Mouse (Mus musculus): ENCODE results near the gene Ssh1.

The Ssh1 gene

DNA sequence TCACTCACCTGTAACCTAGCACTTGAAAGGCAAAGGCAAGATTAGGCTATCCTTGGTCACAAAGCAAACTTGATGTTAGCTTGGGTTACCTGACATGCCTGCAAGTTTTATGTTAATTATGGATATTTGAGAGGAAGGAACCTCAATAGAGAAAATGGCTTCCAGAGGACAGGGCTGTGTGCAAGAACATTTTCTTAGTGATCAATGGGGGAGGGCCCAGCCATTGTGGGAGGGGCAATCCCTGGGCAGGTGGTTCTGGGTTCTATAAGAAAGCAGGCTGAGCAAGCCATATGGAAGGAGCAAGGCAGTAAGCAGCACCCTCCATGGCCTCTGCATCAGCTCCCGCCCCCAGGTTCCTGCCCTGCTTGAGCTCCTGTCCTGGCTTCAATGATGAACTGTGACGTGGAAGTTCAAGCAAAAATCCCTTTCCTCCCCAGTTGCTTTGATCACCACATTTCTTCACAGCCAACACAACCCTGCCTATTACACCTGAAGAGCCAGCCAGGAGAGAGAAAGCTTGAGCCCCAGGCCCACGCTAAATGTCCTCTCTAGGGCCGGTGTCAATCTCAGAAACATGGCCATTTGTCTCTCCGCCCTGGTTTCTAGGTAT, 105.4 kb downstream of the Ssh1 start:
- no peak for DNase-seq

DNA sequence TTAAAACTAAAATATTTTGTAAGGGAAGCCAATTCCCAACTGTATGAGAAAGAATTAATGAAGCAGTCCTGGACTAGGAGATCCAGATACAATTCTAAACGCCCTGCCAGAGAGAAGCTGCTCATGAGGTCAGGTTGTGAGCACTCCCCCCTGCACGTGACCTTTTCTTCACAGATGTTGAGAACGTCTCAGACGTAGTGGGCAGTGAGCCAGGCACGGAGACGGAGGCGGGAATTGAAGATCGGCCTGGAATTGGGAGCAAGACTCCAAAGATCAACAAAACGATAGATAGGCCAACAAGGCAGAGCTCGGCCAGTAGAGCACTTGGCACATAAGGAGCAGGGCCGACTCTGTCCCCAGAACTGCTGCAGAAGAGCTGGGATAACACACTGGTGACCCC, 106.6 kb downstream of the Ssh1 start:
- peak; percentile 76 to 82 for DNase-seq

All from kidney, postnatal 4 days (tissue).